Mouse (Mus musculus): ENCODE results near the gene Myo3b. TPM values are rescaled to one million over a fixed set of nuclear protein-coding genes. Genes with fewer than 3 reads are reported as not detected.

Gene Myo3b
- polyA plus RNA-seq, 1 experiment from 2014 or later, result 0.12 TPM

Other genes starting within 250 kb of the Myo3b start
- 4.1 and 5.1 TPM in 2 replicates for gene Ccdc173, start 249.6 kb upstream of the Myo3b start, polyA plus RNA-seq (2016; fragmentation: Nextera tagmentation; extraction: Ambion mirVana)
- 37.0 and 37.9 TPM in 2 replicates for gene Phospho2, start 249.5 kb upstream of the Myo3b start, polyA plus RNA-seq (2016; fragmentation: Nextera tagmentation; extraction: Ambion mirVana)
- 45.1 and 46.4 TPM in 2 replicates for gene Klhl23, start 217.2 kb upstream of the Myo3b start, polyA plus RNA-seq (2016; fragmentation: Nextera tagmentation; extraction: Ambion mirVana)
- gene Ssb, start 177.6 kb upstream of the Myo3b start, polyA plus RNA-seq (2016; fragmentation: Nextera tagmentation; extraction: Ambion mirVana), result 361 and 378 TPM in 2 replicates
- gene Mettl5, start 153.5 kb upstream of the Myo3b start, polyA plus RNA-seq (2016; fragmentation: Nextera tagmentation; extraction: Ambion mirVana), result 34.6 and 35.3 TPM in 2 replicates
- 21.4 and 22.4 TPM in 2 replicates for gene Ubr3, start 141.9 kb upstream of the Myo3b start, polyA plus RNA-seq (2016; fragmentation: Nextera tagmentation; extraction: Ambion mirVana)

Data from hindbrain, embryonic 12.5 days (tissue).